Mouse (Mus musculus) layer of hippocampus, adult 9-10 months (tissue): ENCODE data around the gene Patl1.
"Not testable (repeated sequence)": the region's sequence is repeated elsewhere in the genome, so short reads cannot be mapped to it uniquely, and the experiment has no call there.

Experiments
- DNase-seq: peaks from one replicate; pipeline ENCODE4 v3.0.0; 2022; ENCODE audit warnings: low spot score

Gene Patl1

GRCm38 (mm10) chr19:11966201-11966636 lies 54.0 kb downstream of the Patl1 start:
- DNase-seq: peak; percentile 26

- no peak for DNase-seq
These were observed 57.2 kb downstream of the Patl1 start for GRCm38 (mm10) chr19:11969155-11970050.

GRCm38 (mm10) chr19:11973511-11974222 lies 61.5 kb downstream of the Patl1 start:
- DNase-seq: no peak

- DNase-seq: no peak
These were observed 62.0 kb downstream of the Patl1 start for GRCm38 (mm10) chr19:11974223-11974540.

GRCm38 (mm10) chr19:11975683-11976082 lies 63.5 kb downstream of the Patl1 start:
- DNase-seq: no peak

GRCm38 (mm10) chr19:11977363-11977762 lies 65.2 kb downstream of the Patl1 start:
- DNase-seq: no peak

GRCm38 (mm10) chr19:11980471-11980870 lies 68.3 kb downstream of the Patl1 start:
- DNase-seq: no peak

- DNase-seq: not testable (repeated sequence)
These were observed 72.4 kb downstream of the Patl1 start for GRCm38 (mm10) chr19:11984614-11985013.

GRCm38 (mm10) chr19:11987841-11988240 lies 75.6 kb downstream of the Patl1 start:
- DNase-seq: no peak

GRCm38 (mm10) chr19:11989334-11989733 lies 77.1 kb downstream of the Patl1 start:
- no peak for DNase-seq

GRCm38 (mm10) chr19:11992034-11992433 lies 79.8 kb downstream of the Patl1 start:
- DNase-seq: no peak

- DNase-seq: no peak
These were observed 80.3 kb downstream of the Patl1 start for GRCm38 (mm10) chr19:11992441-11993029.
